Mouse (Mus musculus): ENCODE measurements at regions not wholly inside any gene's neighbourhood (a gene's known extent, or its start where the extent isn't known, plus 50 kb on each side); places are given as distances from the start of the nearest gene placed in this dataset.

DNA sequence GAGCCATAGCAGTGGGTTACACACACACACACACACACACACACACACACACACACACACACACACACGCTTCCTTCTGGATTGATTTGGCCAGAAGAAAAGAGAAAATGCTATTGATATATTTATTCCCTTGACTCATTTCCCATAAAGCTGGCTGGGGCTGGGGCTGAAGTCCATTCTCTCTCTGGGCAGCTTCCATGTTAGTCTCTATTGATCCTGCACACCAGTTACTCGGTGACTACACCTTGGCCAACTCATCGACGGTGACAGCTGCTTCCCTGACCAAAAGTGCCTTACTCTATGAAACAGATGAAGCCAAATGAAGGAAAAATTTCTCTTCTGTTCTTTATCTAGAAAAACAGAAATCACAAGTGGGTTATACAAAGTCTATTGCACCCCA, 82.1 kb downstream of the Snx18 start:
- 0 out of 2 replicates have a peak, but pooled peaks cover 3% of the 10 kb centered on the region for H3K4me1 ChIP-seq (replicated peaks; ENCODE audit: insufficient read depth, low read length)
- no peaks in the 10 kb centered on the region for H3K9me3 ChIP-seq (replicated peaks; ENCODE audit: low read length)
- H3K36me3 ChIP-seq (ENCODE audit: insufficient read depth, low read length): no peaks in the 10 kb centered on the region
- TF ChIP-seq CTCF (IDR thresholded peaks at IDR 0.05; ENCODE audit: low read depth): no peak
- DNase-seq (ENCODE audit: low spot score) (no peak), ATAC-seq (replicated peaks; ENCODE audit: low FRiP score, low read depth) (no peak)
- H3K4me3 ChIP-seq (replicated peaks; ENCODE audit: low read depth, low read length): no peak overlapping the region
- WGBS: 73% methylated on average over 4 of the region's 4 CpGs
- H3K9ac ChIP-seq (ENCODE audit: low read depth, low read length): no peak overlapping the region
- H3K27me3 ChIP-seq (ENCODE audit: insufficient read depth, low read length): no peaks in the 10 kb centered on the region
- H3K4me2 ChIP-seq (ENCODE audit: low read length): no peak overlapping the region
- no peak overlapping the region for H3K27ac ChIP-seq

- Histone ChIP-seq H3K27ac (no peak overlapping the region), H3K36me3 (ENCODE audit: insufficient read depth, low read length) (no peaks in the 10 kb centered on the region), H3K27me3 (ENCODE audit: insufficient read depth, low read length) (no peaks in the 10 kb centered on the region), H3K4me1 (replicated peaks; ENCODE audit: insufficient read depth, low read length) (0 out of 2 replicates have a peak, but pooled peaks cover 3% of the 10 kb centered on the region), H3K4me3 (replicated peaks; ENCODE audit: low read depth, low read length) (no peak overlapping the region), H3K4me2 (ENCODE audit: low read length) (no peak overlapping the region), H3K9me3 (replicated peaks; ENCODE audit: low read length) (no peaks in the 10 kb centered on the region), H3K9ac (ENCODE audit: low read depth, low read length) (no peak overlapping the region)
- DNase-seq (ENCODE audit: low spot score) (no peak), ATAC-seq (replicated peaks; ENCODE audit: low FRiP score, low read depth) (no peak)
- no peak for TF ChIP-seq CTCF (IDR thresholded peaks at IDR 0.05; ENCODE audit: low read depth)
- 53% methylated on average over 8 of the region's 8 CpGs for WGBS
These were observed 83.5 kb downstream of the Snx18 start for GRCm38 (mm10) chr13:113534664-113535455.

- no peak overlapping the region for H3K4me2 ChIP-seq (ENCODE audit: low read length)
- no peak for DNase-seq (ENCODE audit: low spot score)
- H3K9me3 ChIP-seq (replicated peaks; ENCODE audit: low read length): no peaks in the 10 kb centered on the region
- WGBS: 44% methylated on average over 4 of the region's 4 CpGs
- H3K27ac ChIP-seq: no peak overlapping the region
- no peaks in the 10 kb centered on the region for H3K36me3 ChIP-seq (ENCODE audit: insufficient read depth, low read length)
- no peak for TF ChIP-seq CTCF (IDR thresholded peaks at IDR 0.05; ENCODE audit: low read depth)
- H3K4me3 ChIP-seq (replicated peaks; ENCODE audit: low read depth, low read length): no peak overlapping the region
- 0 out of 2 replicates have a peak, but pooled peaks cover 3% of the 10 kb centered on the region for H3K4me1 ChIP-seq (replicated peaks; ENCODE audit: insufficient read depth, low read length)
- H3K9ac ChIP-seq (ENCODE audit: low read depth, low read length): no peak overlapping the region
- no peak for ATAC-seq (replicated peaks; ENCODE audit: low FRiP score, low read depth)
- no peaks in the 10 kb centered on the region for H3K27me3 ChIP-seq (ENCODE audit: insufficient read depth, low read length)
These were observed 84.4 kb downstream of the Snx18 start for GRCm38 (mm10) chr13:113533884-113534445.

GRCm38 (mm10) chr13:113526997-113527396, 91.4 kb downstream of the Snx18 start:
- DNase-seq (ENCODE audit: low spot score) (no peak), ATAC-seq (replicated peaks; ENCODE audit: low FRiP score, low read depth) (no peak)
- Histone ChIP-seq H3K4me3 (replicated peaks; ENCODE audit: low read depth, low read length) (no peak overlapping the region), H3K27ac (no peak overlapping the region), H3K4me1 (replicated peaks; ENCODE audit: insufficient read depth, low read length) (no peaks in the 10 kb centered on the region), H3K27me3 (ENCODE audit: insufficient read depth, low read length) (no peaks in the 10 kb centered on the region), H3K9me3 (replicated peaks; ENCODE audit: low read length) (no peaks in the 10 kb centered on the region), H3K36me3 (ENCODE audit: insufficient read depth, low read length) (no peaks in the 10 kb centered on the region), H3K9ac (ENCODE audit: low read depth, low read length) (no peak overlapping the region), H3K4me2 (ENCODE audit: low read length) (no peak overlapping the region)
- 62% methylated on average over 6 of the region's 6 CpGs for WGBS
- no peak for TF ChIP-seq CTCF (IDR thresholded peaks at IDR 0.05; ENCODE audit: low read depth)

GRCm38 (mm10) chr13:113523503-113523902, 94.9 kb downstream of the Snx18 start:
- DNase-seq (ENCODE audit: low spot score) (no peak), ATAC-seq (replicated peaks; ENCODE audit: low FRiP score, low read depth) (no peak)
- H3K9me3 ChIP-seq (replicated peaks; ENCODE audit: low read length): no peaks in the 10 kb centered on the region
- H3K4me2 ChIP-seq (ENCODE audit: low read length): no peak overlapping the region
- no peak overlapping the region for H3K27ac ChIP-seq
- TF ChIP-seq CTCF (IDR thresholded peaks at IDR 0.05; ENCODE audit: low read depth): no peak
- no peaks in the 10 kb centered on the region for H3K4me1 ChIP-seq (replicated peaks; ENCODE audit: insufficient read depth, low read length)
- 71% methylated on average over 5 of the region's 5 CpGs for whole genome bisulfite sequencing
- H3K27me3 ChIP-seq (ENCODE audit: insufficient read depth, low read length): no peaks in the 10 kb centered on the region
- no peaks in the 10 kb centered on the region for H3K36me3 ChIP-seq (ENCODE audit: insufficient read depth, low read length)
- no peak overlapping the region for H3K4me3 ChIP-seq (replicated peaks; ENCODE audit: low read depth, low read length)
- H3K9ac ChIP-seq (ENCODE audit: low read depth, low read length): no peak overlapping the region

DNA sequence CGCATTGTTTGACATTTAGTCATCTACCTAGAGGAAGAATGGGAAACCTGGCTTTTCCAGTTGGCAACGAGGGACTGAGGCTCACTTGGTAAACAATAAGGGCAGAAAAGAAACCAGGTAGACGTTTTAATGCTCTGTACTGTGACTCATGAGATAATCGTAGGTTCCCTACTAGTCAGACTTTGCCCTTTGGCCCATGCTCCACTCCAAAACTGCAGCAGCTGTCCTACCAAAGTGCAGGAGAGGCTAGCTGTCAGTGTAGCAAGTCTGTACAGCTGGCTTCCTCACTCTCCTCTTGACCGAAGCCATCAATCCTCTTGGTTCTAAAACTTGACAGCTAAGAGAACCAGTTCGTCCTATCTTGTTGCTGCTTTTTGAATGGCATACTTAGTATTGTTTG, 100.2 kb downstream of the Snx18 start:
- no peak overlapping the region for H3K9ac ChIP-seq (ENCODE audit: low read depth, low read length)
- no peak for TF ChIP-seq CTCF (IDR thresholded peaks at IDR 0.05; ENCODE audit: low read depth)
- no peaks in the 10 kb centered on the region for H3K9me3 ChIP-seq (replicated peaks; ENCODE audit: low read length)
- ATAC-seq (replicated peaks; ENCODE audit: low FRiP score, low read depth) (no peak), DNase-seq (ENCODE audit: low spot score) (no peak)
- no peaks in the 10 kb centered on the region for H3K36me3 ChIP-seq (ENCODE audit: insufficient read depth, low read length)
- H3K27ac ChIP-seq: no peak overlapping the region
- WGBS: 54% methylated on average over 6 of the region's 6 CpGs
- H3K4me1 ChIP-seq (replicated peaks; ENCODE audit: insufficient read depth, low read length): no peaks in the 10 kb centered on the region
- no peak overlapping the region for H3K4me2 ChIP-seq (ENCODE audit: low read length)
- no peak overlapping the region for H3K4me3 ChIP-seq (replicated peaks; ENCODE audit: low read depth, low read length)
- H3K27me3 ChIP-seq (ENCODE audit: insufficient read depth, low read length): no peaks in the 10 kb centered on the region
